Mouse (Mus musculus) liver, postnatal 0 days (tissue): ENCODE data around the gene Mgat4b. TPM values are rescaled to one million over a fixed set of nuclear protein-coding genes. Genes with fewer than 3 reads are reported as not detected.

Source experiments
- ATAC-seq: fragments of 200-750 bp; cut with Nextera tagmentation; 2 replicates; pipeline ENCODE4 v1.8.0; 2017; ENCODE audit warnings: mild to moderate bottlenecking, moderate library complexity
- DNase-seq: peaks from one replicate; pipeline ENCODE4 v3.0.0-alpha.2; 2016
- H3K27ac ChIP-seq: fragments of 300-500 bp; sonication (generic); 2 replicates; pipeline ENCODE4 v1.5.1; 2014; ENCODE audit warnings: antibody characterized with exemption, moderate library complexity, mild to moderate bottlenecking, low read depth
- H3K27me3 ChIP-seq: fragments of 300-500 bp; sonication (generic); 2 replicates; pipeline ENCODE4 v1.6.1; 2014; ENCODE audit warnings: low read length, control low read depth, mixed read lengths; ENCODE audit not compliant: insufficient read depth
- H3K36me3 ChIP-seq: fragments of 300-500 bp; sonication (generic); replicated peaks from 2 replicates; pipeline ENCODE4 v1.6.1; 2014; ENCODE audit warnings: mild to moderate bottlenecking, control low read depth, low read length, moderate library complexity, mixed read lengths; ENCODE audit not compliant: insufficient read depth
- H3K4me1 ChIP-seq: fragments of 300-500 bp; sonication (generic); 2 replicates; pipeline ENCODE4 v1.6.1; 2014; ENCODE audit warnings: antibody characterized with exemption, mild to moderate bottlenecking, control low read depth; ENCODE audit not compliant: insufficient read depth
- H3K4me2 ChIP-seq: fragments of 300-500 bp; sonication (generic); 2 replicates; pipeline ENCODE4 v1.6.1; 2014; ENCODE audit warnings: low read depth, mild to moderate bottlenecking, low read length, moderate library complexity, mixed read lengths
- H3K4me3 ChIP-seq: fragments of 300-500 bp; sonication (generic); 2 replicates; pipeline ENCODE4 v1.5.1; 2014; ENCODE audit warnings: low read depth, low read length
- H3K9ac ChIP-seq: fragments of 300-500 bp; sonication (generic); replicated peaks from 2 replicates; pipeline ENCODE4 v1.6.1; 2014; ENCODE audit warnings: mild to moderate bottlenecking, moderate library complexity
- H3K9me3 ChIP-seq: fragments of 300-500 bp; sonication (generic); 2 replicates; pipeline ENCODE4 v1.6.1; 2016; ENCODE audit warnings: mild to moderate bottlenecking, control low read depth, low read length, mixed read lengths
- CTCF ChIP-seq: sonication (generic); IDR thresholded peaks from 2 replicates; pipeline ENCODE4 v1.5.1; 2016; ENCODE audit warnings: antibody characterized with exemption, low read depth
- EP300 ChIP-seq: IDR thresholded peaks from 2 replicates; pipeline ENCODE4 v1.6.1; 2016; ENCODE audit warnings: antibody characterized with exemption, low read depth, mild to moderate bottlenecking
- WGBS: fragments of 180-500 bp; shearing (Covaris S2); extraction: QIAGEN DNeasy Blood & Tissue Kit; methylation state at CpG from one replicate; pipeline ENCODE4 v1.1.7; 2014; ENCODE audit not compliant: insufficient replicate concordance; 5-methylcytosine and 5-hydroxymethylcytosine counted together
- polyA plus RNA-seq: library from polyadenylated mRNA; unstranded; fragments of >200 nt; fragmentation: Nextera tagmentation; extraction: Ambion mirVana; gene quantifications from 2 replicates; pipeline ENCODE4 v1.2.1, GENCODE M21; 2015

Mgat4b gene
- polyA plus RNA-seq, 1 experiment from 2014 or later: 17.2 TPM

- H3K27ac ChIP-seq: peak overlapping the region; percentile 99
- WGBS: 52% methylated on average over 11 of the region's 11 CpGs
- TF ChIP-seq EP300 (peak; percentile 46; the same call in 1 of the 2 replicates), CTCF (no peak)
- no peak overlapping the region for H3K9ac ChIP-seq
- DNase-seq: peak; percentile 77
- H3K4me2 ChIP-seq: peak overlapping the region; percentile 29
- ATAC-seq: peak; percentile 53
- H3K4me1 ChIP-seq: peaks cover 50% of the 10 kb centered on the region
- peaks cover 6% of the 10 kb centered on the region for H3K36me3 ChIP-seq
- no peaks in the 10 kb centered on the region for H3K9me3 ChIP-seq
- no peak overlapping the region for H3K4me3 ChIP-seq
- H3K27me3 ChIP-seq: no peaks in the 10 kb centered on the region
Observed at GRCm38 (mm10) chr11:50212848-50213758, 2.4 kb downstream of the Mgat4b start.

- TF ChIP-seq CTCF: no peak; the same call in 1 of the 2 replicates
- TF ChIP-seq EP300: no peak
- Histone ChIP-seq H3K9me3 (no peaks in the 10 kb centered on the region), H3K36me3 (no peaks in the 10 kb centered on the region), H3K4me2 (no peak overlapping the region), H3K27me3 (no peaks in the 10 kb centered on the region), H3K4me3 (no peak overlapping the region), H3K27ac (no peak overlapping the region), H3K4me1 (peaks cover 43% of the 10 kb centered on the region), H3K9ac (no peak overlapping the region)
- WGBS: 88% methylated on average over 6 of the region's 6 CpGs
- ATAC-seq: no peak
- DNase-seq: no peak
Observed at GRCm38 (mm10) chr11:50214631-50215030, 3.9 kb downstream of the Mgat4b start.

- 70% methylated on average over 9 of the region's 9 CpGs for WGBS
- Histone ChIP-seq H3K4me3 (no peak overlapping the region), H3K9ac (no peak overlapping the region), H3K4me1 (peaks cover 43% of the 10 kb centered on the region), H3K27ac (no peak overlapping the region), H3K36me3 (no peaks in the 10 kb centered on the region), H3K9me3 (no peaks in the 10 kb centered on the region), H3K4me2 (no peak overlapping the region), H3K27me3 (no peaks in the 10 kb centered on the region)
- ATAC-seq (no peak), DNase-seq (no peak)
- no peak for TF ChIP-seq EP300
- TF ChIP-seq CTCF: no peak
Observed at GRCm38 (mm10) chr11:50215633-50216032, 4.9 kb downstream of the Mgat4b start.

GRCm38 (mm10) chr11:50216724-50217366, 6.2 kb downstream of the Mgat4b start:
- Histone ChIP-seq H3K27me3 (no peaks in the 10 kb centered on the region), H3K9ac (no peak overlapping the region), H3K4me1 (peaks cover 33% of the 10 kb centered on the region), H3K9me3 (no peaks in the 10 kb centered on the region), H3K4me2 (no peak overlapping the region), H3K36me3 (no peaks in the 10 kb centered on the region), H3K4me3 (no peak overlapping the region), H3K27ac (no peak overlapping the region)
- ATAC-seq: no peak
- TF ChIP-seq EP300 (no peak), CTCF (no peak)
- DNase-seq: no peak
- 64% methylated on average over 4 of the region's 4 CpGs for WGBS

- H3K9me3 ChIP-seq: no peaks in the 10 kb centered on the region
- 69% methylated on average over 4 of the region's 4 CpGs for WGBS
- no peaks in the 10 kb centered on the region for H3K27me3 ChIP-seq
- ATAC-seq (no peak), DNase-seq (no peak)
- no peaks in the 10 kb centered on the region for H3K36me3 ChIP-seq
- no peak overlapping the region for H3K4me3 ChIP-seq
- no peak overlapping the region for H3K27ac ChIP-seq
- TF ChIP-seq CTCF (no peak), EP300 (no peak)
- peaks cover 30% of the 10 kb centered on the region; the same call in 1 of the 2 replicates for H3K4me1 ChIP-seq
- no peak overlapping the region for H3K4me2 ChIP-seq
- no peak overlapping the region for H3K9ac ChIP-seq
Observed at GRCm38 (mm10) chr11:50217811-50218210, 7.1 kb downstream of the Mgat4b start.

- ATAC-seq: no peak
- peaks cover 27% of the 10 kb centered on the region for H3K4me1 ChIP-seq
- H3K27ac ChIP-seq: no peak overlapping the region
- DNase-seq: no peak
- H3K27me3 ChIP-seq: no peaks in the 10 kb centered on the region
- H3K4me3 ChIP-seq: no peak overlapping the region
- no peaks in the 10 kb centered on the region for H3K36me3 ChIP-seq
- no peaks in the 10 kb centered on the region for H3K9me3 ChIP-seq
- H3K4me2 ChIP-seq: no peak overlapping the region
- WGBS: 55% methylated on average over 2 of the region's 2 CpGs
- TF ChIP-seq CTCF (peak; percentile 22; the same call in 1 of the 2 replicates), EP300 (no peak)
- no peak overlapping the region for H3K9ac ChIP-seq
Observed at GRCm38 (mm10) chr11:50219833-50220232, 9.1 kb downstream of the Mgat4b start.
